Mouse (Mus musculus) adrenal gland, adult 2 months (tissue): ENCODE measurements at regions not wholly inside any gene's neighbourhood (a gene's known extent, or its start where the extent isn't known, plus 50 kb on each side); places are given as distances from the start of the nearest gene placed in this dataset.

Experiments used
- DNase-seq: peaks from one replicate; pipeline ENCODE4 v3.0.0; 2021

- peak; percentile 16 for DNase-seq
Observed at GRCm38 (mm10) chr2:68799993-68800740, 61.1 kb upstream of the Cers6 start.

- no peak for DNase-seq
Observed at GRCm38 (mm10) chr2:68804117-68804516, 57.1 kb upstream of the Cers6 start.

DNA sequence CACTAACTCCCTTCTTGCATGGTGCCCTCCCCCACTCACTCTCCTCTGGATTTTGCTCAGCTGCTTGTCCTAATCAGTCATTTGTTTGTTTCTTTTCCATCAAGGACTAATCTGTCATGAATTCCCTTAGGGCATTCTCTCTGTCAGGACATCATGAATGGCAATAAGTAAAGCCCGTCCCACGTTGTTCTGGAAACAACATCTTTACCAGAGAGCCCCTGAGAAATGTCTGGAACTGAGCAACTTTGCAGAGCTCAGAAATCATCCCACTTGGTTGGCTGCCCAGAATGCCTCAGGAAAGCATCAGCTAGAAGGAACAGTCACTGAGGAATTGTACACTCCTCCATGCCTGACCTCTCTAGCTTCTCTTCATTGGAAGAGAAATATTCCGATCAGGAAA lies 55.4 kb upstream of the Cers6 start:
- DNase-seq: peak; percentile 18

GRCm38 (mm10) chr2:68806311-68806895 lies 54.8 kb upstream of the Cers6 start:
- no peak for DNase-seq
